Mouse (Mus musculus) embryonic facial prominence, embryonic 14.5 days (tissue): Measurements from ENCODE around the gene Upk1b. TPM values are rescaled to one million over a fixed set of nuclear protein-coding genes. Genes with fewer than 3 reads are reported as not detected.
A peak's percentile ranks its signal among the peaks of the same experiment; 100 is the strongest.
"Not testable (repeated sequence)": the region's sequence is repeated elsewhere in the genome, so short reads cannot be mapped to it uniquely, and the experiment has no call there.

ENCODE experiments used
- ATAC-seq: fragments of 200-750 bp; cut with Nextera tagmentation; 2 replicates; pipeline ENCODE4 v1.8.0; 2017; ENCODE audit warnings: low read depth, moderate number of reproducible peaks, moderate TSS enrichment
- DNase-seq: peaks from one replicate; pipeline ENCODE4 v3.0.0-alpha.2; 2015; ENCODE audit warnings: low spot score
- H3K27ac ChIP-seq: fragments of 300-500 bp; sonication (generic); replicated peaks from 2 replicates; pipeline ENCODE4 v1.5.1; 2014; ENCODE audit warnings: low read depth, mild to moderate bottlenecking, low read length, moderate library complexity
- H3K27me3 ChIP-seq: fragments of 300-500 bp; sonication (generic); replicated peaks from 2 replicates; pipeline ENCODE4 v1.6.1; 2014; ENCODE audit warnings: low read length; ENCODE audit not compliant: control insufficient read depth, insufficient read depth
- H3K36me3 ChIP-seq: fragments of 300-500 bp; sonication (generic); 2 replicates; pipeline ENCODE4 v1.6.1; 2014; ENCODE audit warnings: low read length, mixed read lengths; ENCODE audit not compliant: control insufficient read depth, insufficient read depth
- H3K4me1 ChIP-seq: fragments of 300-500 bp; sonication (generic); 2 replicates; pipeline ENCODE4 v1.6.1; 2014; ENCODE audit warnings: antibody characterized with exemption, low read length; ENCODE audit not compliant: control insufficient read depth, insufficient read depth
- H3K4me2 ChIP-seq: fragments of 300-500 bp; sonication (generic); 2 replicates; pipeline ENCODE4 v1.6.1; 2014; ENCODE audit warnings: low read depth, mild to moderate bottlenecking, low read length, moderate library complexity, mixed read lengths
- H3K4me3 ChIP-seq: fragments of 300-500 bp; sonication (generic); 2 replicates; pipeline ENCODE4 v1.5.1; 2014; ENCODE audit warnings: low read depth, mild to moderate bottlenecking, low read length
- H3K9ac ChIP-seq: fragments of 300-500 bp; sonication (generic); 2 replicates; pipeline ENCODE4 v1.6.1; 2014; ENCODE audit warnings: low read depth, mild to moderate bottlenecking, low read length, moderate library complexity, mixed read lengths
- H3K9me3 ChIP-seq: fragments of 300-500 bp; sonication (generic); 2 replicates; pipeline ENCODE4 v1.6.1; 2016; ENCODE audit warnings: low read length; ENCODE audit not compliant: control insufficient read depth
- WGBS: fragments of 180-500 bp; shearing (Covaris S2); extraction: QIAGEN DNeasy Blood & Tissue Kit; methylation state at CpG from one replicate; pipeline ENCODE4 v1.1.7; 2014; 5-methylcytosine and 5-hydroxymethylcytosine counted together
- polyA plus RNA-seq: library from polyadenylated mRNA; unstranded; fragments of >200 nt; fragmentation: Nextera tagmentation; extraction: Ambion mirVana; gene quantifications from 2 replicates; pipeline ENCODE4 v1.2.1, GENCODE M21; 2014

The Upk1b gene
- polyA plus RNA-seq: 21.9 and 34.4 TPM in 2 replicates

GRCm38 (mm10) chr16:38800091-38800490 is at the start of gene Upk1b:
Upk1b (minus strand) TSS chr16:38800328.
- 22% methylated on average over 10 of the region's 10 CpGs for WGBS
- Histone ChIP-seq H3K9me3 (no peaks in the 10 kb centered on the region), H3K9ac (peak within 1 kb of the TSS; percentile 40; the same call in 1 of the 2 replicates), H3K4me3 (no peak within 1 kb of the TSS), H3K36me3 (no peaks in the 10 kb centered on the region), H3K27me3 (no peaks in the 10 kb centered on the region; the same call in 1 of the 2 replicates), H3K4me1 (no peaks in the 10 kb centered on the region), H3K4me2 (no peak within 1 kb of the TSS), H3K27ac (no peak within 1 kb of the TSS)
- peak; percentile 66 for DNase-seq
- peak; percentile 87 for ATAC-seq

- no peak within 1 kb of the TSS for H3K4me3 ChIP-seq
- H3K4me2 ChIP-seq: no peak within 1 kb of the TSS
- H3K27ac ChIP-seq: no peak within 1 kb of the TSS
- ATAC-seq (no peak), DNase-seq (no peak)
- 73% methylated on average over 3 of the region's 3 CpGs for WGBS
- H3K9me3 ChIP-seq: no peaks in the 10 kb centered on the region
- no peaks in the 10 kb centered on the region for H3K36me3 ChIP-seq
- no peaks in the 10 kb centered on the region for H3K27me3 ChIP-seq
- no peaks in the 10 kb centered on the region for H3K4me1 ChIP-seq
- H3K9ac ChIP-seq: no peak within 1 kb of the TSS
Observed at GRCm38 (mm10) chr16:38828649-38829048, 28.5 kb upstream of the Upk1b start, which contains the start of gene 4930435E12Rik. 4930435E12Rik (minus strand) TSS chr16:38828749.

- no peaks in the 10 kb centered on the region for H3K9me3 ChIP-seq
- no peaks in the 10 kb centered on the region for H3K27me3 ChIP-seq
- ATAC-seq (0 out of 2 replicates have a peak, but pooled peaks have one; percentile 28), DNase-seq (peak; percentile 83)
- no peak overlapping the region for H3K9ac ChIP-seq
- H3K4me2 ChIP-seq: no peak overlapping the region
- H3K27ac ChIP-seq: no peak overlapping the region
- H3K4me1 ChIP-seq: no peaks in the 10 kb centered on the region
- no peaks in the 10 kb centered on the region for H3K36me3 ChIP-seq
- H3K4me3 ChIP-seq: no peak overlapping the region
- 26% methylated on average over 8 of the region's 8 CpGs for WGBS
Observed at GRCm38 (mm10) chr16:38812521-38812920, 12.4 kb upstream of the Upk1b start.

- H3K4me1 ChIP-seq: no peaks in the 10 kb centered on the region
- ATAC-seq (no peak), DNase-seq (no peak)
- WGBS: 74% methylated on average over 5 of the region's 5 CpGs
- H3K4me2 ChIP-seq: no peak overlapping the region
- H3K36me3 ChIP-seq: no peaks in the 10 kb centered on the region
- H3K9ac ChIP-seq: no peak overlapping the region
- H3K27ac ChIP-seq: no peak overlapping the region
- no peak overlapping the region for H3K4me3 ChIP-seq
- no peaks in the 10 kb centered on the region for H3K27me3 ChIP-seq
- H3K9me3 ChIP-seq: no peaks in the 10 kb centered on the region
Observed at GRCm38 (mm10) chr16:38810196-38810595, 10.1 kb upstream of the Upk1b start.

- H3K4me1 ChIP-seq, H3K27ac ChIP-seq, H3K4me3 ChIP-seq, H3K27me3 ChIP-seq, H3K36me3 ChIP-seq, ATAC-seq, H3K9ac ChIP-seq, DNase-seq, H3K4me2 ChIP-seq, H3K9me3 ChIP-seq: not testable (repeated sequence)
- 80% methylated on average over 5 of the region's 5 CpGs for WGBS
Observed at GRCm38 (mm10) chr16:38807796-38808195, 7.7 kb upstream of the Upk1b start.

GRCm38 (mm10) chr16:38798957-38799450 is 1.1 kb downstream of the Upk1b start:
- no peak overlapping the region for H3K27ac ChIP-seq
- H3K4me2 ChIP-seq: no peak overlapping the region
- H3K9me3 ChIP-seq: no peaks in the 10 kb centered on the region
- no peak overlapping the region for H3K4me3 ChIP-seq
- ATAC-seq (no peak), DNase-seq (no peak)
- H3K9ac ChIP-seq: no peak overlapping the region
- no peaks in the 10 kb centered on the region for H3K36me3 ChIP-seq
- no peaks in the 10 kb centered on the region; the same call in 1 of the 2 replicates for H3K27me3 ChIP-seq
- no peaks in the 10 kb centered on the region for H3K4me1 ChIP-seq
- WGBS: 78% methylated on average over 3 of the region's 3 CpGs

GRCm38 (mm10) chr16:38793120-38793519 is 7.0 kb downstream of the Upk1b start:
- ATAC-seq (0 out of 2 replicates have a peak, but pooled peaks have one; percentile 53), DNase-seq (no peak)
- no peaks in the 10 kb centered on the region for H3K36me3 ChIP-seq
- H3K4me2 ChIP-seq: no peak overlapping the region; the same call in 1 of the 2 replicates
- no peaks in the 10 kb centered on the region for H3K9me3 ChIP-seq
- no peaks in the 10 kb centered on the region for H3K4me1 ChIP-seq
- H3K27me3 ChIP-seq: no peaks in the 10 kb centered on the region; the same call in 1 of the 2 replicates
- no peak overlapping the region; the same call in 1 of the 2 replicates for H3K9ac ChIP-seq
- no peak overlapping the region for H3K4me3 ChIP-seq
- 0 out of 2 replicates have a peak overlapping the region, but pooled peaks have one; percentile 15 for H3K27ac ChIP-seq
- WGBS: 24% methylated on average over 6 of the region's 6 CpGs

- Histone ChIP-seq H3K4me2 (no peak overlapping the region), H3K27me3 (no peaks in the 10 kb centered on the region), H3K9ac (no peak overlapping the region), H3K27ac (no peak overlapping the region), H3K9me3 (no peaks in the 10 kb centered on the region), H3K4me3 (no peak overlapping the region), H3K4me1 (no peaks in the 10 kb centered on the region), H3K36me3 (no peaks in the 10 kb centered on the region)
- 63% methylated on average over 3 of the region's 3 CpGs for WGBS
- no peak for ATAC-seq
- DNase-seq: no peak
Observed at GRCm38 (mm10) chr16:38789966-38790365, 10.2 kb downstream of the Upk1b start.

GRCm38 (mm10) chr16:38789016-38789415 is 11.1 kb downstream of the Upk1b start:
- Histone ChIP-seq H3K4me2 (no peak overlapping the region), H3K4me3 (no peak overlapping the region), H3K9me3 (no peaks in the 10 kb centered on the region), H3K9ac (no peak overlapping the region), H3K27ac (no peak overlapping the region), H3K36me3 (no peaks in the 10 kb centered on the region), H3K27me3 (no peaks in the 10 kb centered on the region), H3K4me1 (no peaks in the 10 kb centered on the region)
- ATAC-seq (no peak), DNase-seq (no peak)
- WGBS: 85% methylated on average over 2 of the region's 2 CpGs
